Mouse (Mus musculus): ENCODE results near the gene Tmcc1. TPM values are rescaled to one million over a fixed set of nuclear protein-coding genes. Genes with fewer than 3 reads are reported as not detected.
"Not testable (repeated sequence)": the region's sequence is repeated elsewhere in the genome, so short reads cannot be mapped to it uniquely, and the experiment has no call there.

The Tmcc1 gene
- polyA plus RNA-seq, 1 experiment from 2014 or later, result 24.3 TPM

DNA sequence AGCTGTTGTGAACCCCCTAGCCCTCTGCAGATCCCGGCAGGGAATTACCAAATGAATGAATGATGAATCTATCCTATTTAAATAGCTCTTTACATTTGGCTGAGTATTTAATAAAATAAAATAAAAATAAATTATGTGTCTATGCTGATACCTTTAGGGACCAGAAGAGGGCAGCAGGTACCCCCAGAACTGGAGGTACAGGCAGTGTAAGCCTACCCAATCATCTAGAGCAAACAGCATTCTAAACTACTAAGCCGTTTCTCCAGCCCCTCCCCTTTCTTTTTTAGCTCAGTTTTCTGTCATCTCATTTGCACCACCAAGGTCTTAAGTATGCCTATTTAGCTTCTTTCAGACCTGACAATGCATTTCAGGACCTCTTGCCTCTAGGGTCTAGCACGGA is 4.9 kb upstream of the Tmcc1 start:
- in situ Hi-C loops (cut with MboI; ENCODE audit: low pct_unique_long_range_greater_than_20kb), result no loop called here
- no peak for ATAC-seq
- no peaks in the 10 kb centered on the region for H3K27me3 ChIP-seq
- peak; percentile 77 for TF ChIP-seq CTCF (IDR thresholded peaks at IDR 0.05)
- POLR2A ChIA-PET, result interaction anchor here (0.6 kb wide), 1 partner anchor 49 kb away, joined by 3 read pairs; no protein-coding TSS in a partner anchor
- CTCF ChIA-PET, result interaction anchor here (0.6 to 2.5 kb wide), 10 partner anchors 10 to 372 kb away, joined by 3 to 13 read pairs (median 4); partner anchors contain the start of gene Washc2
- DNase-seq (ENCODE audit: low read depth, low spot score), result no peak

DNA sequence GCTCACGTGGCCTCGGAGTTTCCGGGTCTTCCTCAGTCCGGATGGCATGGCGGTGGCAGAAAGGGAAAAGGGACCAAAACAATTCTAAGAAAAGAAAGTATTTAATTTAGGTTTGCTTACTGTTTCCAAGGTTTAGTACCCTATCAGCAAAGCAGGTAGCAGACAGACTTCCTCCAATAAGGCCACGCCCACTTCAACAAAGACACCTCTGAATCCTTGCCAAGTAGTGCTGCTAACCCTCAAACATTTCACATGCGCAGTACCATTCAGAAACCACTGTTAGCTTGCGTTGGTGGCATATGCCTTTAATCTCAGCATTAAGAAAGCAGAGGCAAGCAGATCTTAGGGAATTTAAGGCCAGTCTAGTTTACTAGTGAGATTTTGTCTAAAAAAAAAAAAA is 2.5 kb upstream of the Tmcc1 start:
- no peak for TF ChIP-seq CTCF (IDR thresholded peaks at IDR 0.05)
- in situ Hi-C loops (cut with MboI; ENCODE audit: low pct_unique_long_range_greater_than_20kb), result no loop called here
- ATAC-seq, result no peak
- DNase-seq (ENCODE audit: low read depth, low spot score), result no peak
- ChIA-PET CTCF (interaction anchor here (1.9 kb wide), 1 partner anchor 12 kb away, joined by 4 read pairs; the partner anchor contains the start of gene Washc2), POLR2A (interaction anchor here (0.7 kb wide), 1 partner anchor 19 kb away, joined by 3 read pairs; no protein-coding TSS in a partner anchor)
- no peaks in the 10 kb centered on the region for H3K27me3 ChIP-seq

DNA sequence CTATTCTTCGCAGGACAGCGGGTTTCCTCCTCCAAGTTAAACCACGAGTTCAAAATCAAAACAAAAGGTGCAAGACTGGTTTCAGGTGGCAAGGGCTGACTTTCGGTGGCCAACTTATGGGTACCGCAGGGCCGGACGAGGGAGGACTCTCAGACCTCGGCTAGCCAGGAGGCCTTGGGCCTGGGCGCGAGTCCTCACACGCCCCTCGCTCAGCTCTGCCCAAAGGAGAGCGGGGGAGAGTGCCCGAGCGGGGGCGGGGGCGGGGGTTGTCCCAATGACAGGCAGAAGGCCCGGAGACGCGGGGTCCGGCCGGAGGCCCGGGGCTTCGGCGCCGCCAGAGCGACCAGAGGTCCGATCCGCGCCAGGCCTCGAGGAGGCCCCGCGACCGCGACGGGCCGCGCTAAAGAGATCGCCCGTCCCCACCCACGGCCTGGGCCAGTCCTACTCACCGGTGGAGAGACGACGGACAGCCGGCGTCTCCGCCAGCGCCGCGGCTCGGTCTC is 426 bp downstream of the Tmcc1 start:
- peak; percentile 25 for ATAC-seq
- in situ Hi-C loops (cut with MboI; ENCODE audit: low pct_unique_long_range_greater_than_20kb), result no loop called here
- ChIA-PET POLR2A (no interaction called here), CTCF (interaction anchor here (1.2 to 2.0 kb wide), 4 partner anchors 12 to 26 kb away, joined by 3 to 6 read pairs (median 4); no protein-coding TSS in a partner anchor)
- no peaks in the 10 kb centered on the region for H3K27me3 ChIP-seq
- no peak for TF ChIP-seq CTCF (IDR thresholded peaks at IDR 0.05)
- DNase-seq (ENCODE audit: low read depth, low spot score), result no peak

DNA sequence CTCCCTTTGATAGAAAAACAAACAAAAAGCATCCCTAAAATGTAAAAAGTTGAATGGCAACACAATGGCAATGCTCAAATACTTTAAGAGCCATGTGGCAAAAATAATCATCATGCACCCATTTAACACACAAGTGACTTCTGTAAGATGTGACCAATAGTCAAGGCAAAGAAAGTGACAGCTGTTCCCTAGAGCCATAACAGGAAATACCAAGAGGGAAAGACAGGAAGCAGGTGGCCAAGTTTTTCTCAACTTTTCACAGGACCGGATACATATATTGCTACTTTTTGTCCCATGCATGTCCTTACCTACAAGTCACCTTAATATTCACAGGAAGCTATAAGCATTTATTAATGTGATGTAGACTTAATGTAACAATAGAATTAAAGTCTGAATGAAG is 3.9 kb downstream of the Tmcc1 start:
- in situ Hi-C loops (cut with MboI; ENCODE audit: low pct_unique_long_range_greater_than_20kb), result no loop called here
- no peak for DNase-seq (ENCODE audit: low read depth, low spot score)
- ChIA-PET POLR2A (no interaction called here), CTCF (interaction anchor here (1.1 kb wide), 1 partner anchor 8 kb away, joined by 3 read pairs; no protein-coding TSS in a partner anchor)
- TF ChIP-seq CTCF (IDR thresholded peaks at IDR 0.05), result no peak
- ATAC-seq, result no peak
- no peaks in the 10 kb centered on the region for H3K27me3 ChIP-seq

DNA sequence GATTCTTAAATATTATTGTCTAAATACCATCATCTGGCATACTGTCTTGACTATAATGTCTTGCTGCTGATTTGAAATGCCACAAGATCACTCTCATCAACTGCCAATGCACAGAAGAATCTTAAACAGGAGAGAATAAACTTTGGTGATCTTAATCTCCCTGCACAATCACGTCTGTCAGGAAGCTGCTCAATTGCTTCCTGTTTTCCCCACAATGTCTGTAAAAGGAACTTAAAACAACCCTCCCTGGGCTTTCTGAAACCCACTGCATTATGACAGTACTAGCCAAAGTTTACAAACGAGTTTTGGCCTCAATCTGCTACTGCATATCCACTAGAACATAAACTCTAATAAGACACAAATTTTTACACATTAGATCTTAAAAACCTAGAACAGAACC is 6.8 kb downstream of the Tmcc1 start:
- H3K27me3 ChIP-seq, result no peaks in the 10 kb centered on the region
- POLR2A ChIA-PET, result no interaction called here
- no peak for TF ChIP-seq CTCF (IDR thresholded peaks at IDR 0.05)
- CTCF ChIA-PET, result interaction anchor here (1.2 kb wide), 1 partner anchor 105 kb away, joined by 4 read pairs; no protein-coding TSS in a partner anchor
- ATAC-seq (no peak), DNase-seq (ENCODE audit: low read depth, low spot score) (no peak)
- in situ Hi-C loops (cut with MboI; ENCODE audit: low pct_unique_long_range_greater_than_20kb), result no loop called here

DNA sequence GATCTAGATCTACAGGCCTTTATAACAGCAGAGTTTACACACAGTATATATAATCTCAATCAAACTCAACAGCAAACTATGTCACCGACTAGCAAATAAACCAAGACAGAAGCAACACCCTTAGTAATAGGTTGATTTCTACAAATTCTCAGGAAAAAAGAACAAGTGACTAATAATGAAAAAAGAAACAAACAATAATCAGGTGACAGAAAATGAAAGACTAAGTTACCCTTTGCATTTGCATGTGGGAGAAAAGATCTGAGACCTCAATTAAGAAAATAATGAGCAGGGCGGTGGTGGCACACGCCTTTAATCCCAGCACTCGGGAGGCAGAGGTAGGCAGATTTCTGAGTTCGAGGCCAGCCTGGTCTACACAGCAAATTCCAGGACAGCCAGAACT is 9.8 kb downstream of the Tmcc1 start:
- CTCF ChIA-PET, result interaction anchor here (1.4 kb wide), 1 partner anchor 11 kb away, joined by 4 read pairs; no protein-coding TSS in a partner anchor
- DNase-seq (ENCODE audit: low read depth, low spot score) (no peak), ATAC-seq (no peak)
- H3K27me3 ChIP-seq, result no peaks in the 10 kb centered on the region
- no peak for TF ChIP-seq CTCF (IDR thresholded peaks at IDR 0.05)
- in situ Hi-C loops (cut with MboI; ENCODE audit: low pct_unique_long_range_greater_than_20kb), result no loop called here
- POLR2A ChIA-PET, result no interaction called here

DNA sequence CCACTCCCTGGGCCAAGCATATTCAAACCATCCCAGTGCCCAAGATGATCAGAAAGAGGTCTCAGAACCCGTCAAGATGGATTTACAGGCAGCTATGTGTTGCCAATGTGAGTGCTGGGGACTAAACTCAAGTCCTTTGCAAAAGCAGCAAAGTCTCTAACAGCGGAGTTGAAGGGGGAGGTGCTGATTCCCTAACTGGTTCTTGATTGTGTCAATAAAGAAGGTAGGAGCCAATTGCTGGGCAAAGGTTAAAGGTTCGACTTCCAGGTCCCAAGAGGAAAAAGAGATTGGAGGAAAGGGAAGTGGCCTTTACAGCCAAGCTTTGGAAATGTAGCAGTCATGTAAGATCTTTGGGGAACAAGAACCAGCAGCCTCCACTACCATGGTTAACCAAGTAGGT is 12.6 kb downstream of the Tmcc1 start:
- no peak for TF ChIP-seq CTCF (IDR thresholded peaks at IDR 0.05)
- ATAC-seq (no peak), DNase-seq (ENCODE audit: low read depth, low spot score) (no peak)
- CTCF ChIA-PET, result interaction anchor here (1.1 to 2.0 kb wide), 3 partner anchors 9 to 13 kb away, joined by 3 to 6 read pairs (median 3); partner anchors contain the start of gene Tmcc1
- POLR2A ChIA-PET, result interaction anchor here (1.1 kb wide), 1 partner anchor 25 kb away, joined by 3 read pairs; no protein-coding TSS in a partner anchor
- H3K27me3 ChIP-seq, result no peaks in the 10 kb centered on the region
- in situ Hi-C loops (cut with MboI; ENCODE audit: low pct_unique_long_range_greater_than_20kb), result no loop called here

DNA sequence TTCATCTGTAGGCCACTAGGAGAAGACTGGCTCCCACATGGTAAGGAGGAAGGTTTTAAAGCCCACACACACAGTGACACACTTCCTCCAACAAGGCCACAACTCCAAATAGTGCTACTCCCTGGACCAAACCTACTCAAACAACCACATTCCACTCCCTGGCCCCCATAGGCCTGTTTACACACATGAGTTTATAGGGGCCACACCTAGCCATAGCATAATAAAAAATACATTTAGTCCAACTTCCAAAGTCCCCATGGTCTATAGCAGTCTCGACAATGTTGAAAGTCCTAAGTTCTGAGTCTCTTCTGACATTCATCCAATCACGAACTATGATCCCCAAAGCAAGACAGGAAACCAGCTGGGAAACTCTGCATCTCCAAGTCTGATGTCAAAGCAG is 14.9 kb downstream of the Tmcc1 start:
- in situ Hi-C loops (cut with MboI; ENCODE audit: low pct_unique_long_range_greater_than_20kb), result no loop called here
- POLR2A ChIA-PET, result no interaction called here
- no peak for ATAC-seq
- CTCF ChIA-PET, result no interaction called here
- DNase-seq (ENCODE audit: low read depth, low spot score), result no peak
- H3K27me3 ChIP-seq, result no peaks in the 10 kb centered on the region
- TF ChIP-seq CTCF (IDR thresholded peaks at IDR 0.05), result no peak

DNA sequence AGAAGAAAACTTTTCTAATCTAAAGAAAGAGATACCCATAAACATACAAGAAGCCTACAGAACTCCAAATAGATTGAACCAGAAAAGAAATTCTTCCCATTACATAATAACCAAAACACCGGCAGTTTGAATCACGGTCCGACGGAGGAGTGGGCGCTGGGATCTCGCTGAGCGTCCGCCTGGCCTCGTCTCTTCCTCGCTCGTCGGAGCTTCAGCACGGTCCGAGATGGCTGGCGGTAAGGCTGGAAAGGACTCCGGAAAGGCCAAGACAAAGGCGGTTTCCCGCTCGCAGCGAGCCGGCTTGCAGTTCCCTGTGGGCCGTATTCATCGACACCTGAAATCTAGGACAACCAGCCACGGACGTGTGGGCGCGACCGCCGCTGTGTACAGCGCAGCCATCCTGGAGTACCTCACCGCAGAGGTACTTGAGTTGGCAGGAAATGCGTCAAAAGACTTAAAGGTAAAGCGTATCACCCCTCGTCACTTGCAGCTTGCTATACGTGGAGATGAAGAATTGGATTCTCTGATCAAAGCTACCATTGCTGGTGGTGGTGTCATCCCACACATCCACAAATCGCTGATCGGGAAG is 19.7 kb downstream of the Tmcc1 start:
- CTCF ChIA-PET; POLR2A ChIA-PET; DNase-seq (ENCODE audit: low read depth, low spot score); H3K27me3 ChIP-seq; ATAC-seq; in situ Hi-C loops (cut with MboI; ENCODE audit: low pct_unique_long_range_greater_than_20kb): not testable (repeated sequence)

DNA sequence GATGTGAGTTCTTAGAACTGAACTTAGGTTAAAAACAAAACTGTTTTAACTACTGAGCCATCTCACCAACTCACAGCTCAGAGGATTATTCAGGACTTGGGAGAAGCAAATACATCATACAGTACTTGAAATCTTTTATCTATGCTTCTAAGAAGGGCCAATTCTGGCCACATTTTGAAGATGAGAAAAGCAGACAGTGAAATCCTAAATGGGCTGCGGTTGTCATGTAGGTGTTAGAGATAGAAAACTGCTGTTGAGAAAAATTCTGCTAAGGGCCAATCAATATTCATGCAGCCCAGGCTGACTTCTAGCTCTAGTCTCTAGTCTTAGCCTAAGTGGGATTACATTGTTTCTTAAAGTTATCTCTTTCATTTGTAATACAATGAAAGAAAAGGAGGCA is 26.9 kb downstream of the Tmcc1 start:
- DNase-seq (ENCODE audit: low read depth, low spot score), result no peak
- H3K27me3 ChIP-seq, result no peaks in the 10 kb centered on the region
- TF ChIP-seq CTCF (IDR thresholded peaks at IDR 0.05), result no peak
- ChIA-PET POLR2A (no interaction called here), CTCF (interaction anchor here (0.9 to 1.6 kb wide), 3 partner anchors 11 to 26 kb away, joined by 3 to 4 read pairs (median 4); partner anchors contain the start of gene Tmcc1)
- in situ Hi-C loops (cut with MboI; ENCODE audit: low pct_unique_long_range_greater_than_20kb), result no loop called here
- ATAC-seq, result no peak

DNA sequence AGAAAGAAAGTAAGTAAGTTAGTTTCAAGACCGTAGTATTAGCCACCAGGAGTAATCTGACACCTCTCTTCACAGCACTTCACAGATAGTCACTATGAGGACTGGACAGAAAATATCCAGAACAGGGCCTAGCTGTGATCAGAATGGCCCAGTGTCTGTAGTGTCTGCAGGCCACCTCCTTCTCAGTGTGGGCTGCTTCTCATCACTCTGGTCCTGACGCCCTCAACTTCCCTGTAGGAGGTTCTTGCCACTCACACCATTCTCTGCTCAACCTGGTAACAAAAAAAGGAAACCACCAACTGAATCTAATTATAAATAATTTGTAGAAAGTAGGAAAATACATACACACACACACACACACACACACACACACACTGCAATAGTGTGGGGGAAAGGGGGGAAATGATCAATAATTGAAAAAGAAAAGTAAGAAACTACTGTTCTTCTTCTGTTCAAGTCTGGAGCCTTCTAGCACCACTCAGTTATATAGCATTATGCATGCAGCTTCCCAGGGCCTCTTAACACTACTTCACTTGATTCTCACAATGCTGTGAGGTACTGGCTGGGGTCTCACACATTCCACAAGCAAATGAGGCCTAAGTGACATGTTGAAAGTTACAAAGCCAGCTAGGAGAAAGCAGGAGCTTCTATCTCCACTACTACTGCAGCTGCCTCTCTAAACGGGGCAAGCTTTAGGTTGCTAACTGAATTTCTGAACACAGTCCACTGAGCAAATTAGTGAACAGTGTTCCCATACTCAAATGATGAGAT is 38.2 kb downstream of the Tmcc1 start:
- ChIA-PET CTCF (interaction anchor here (1.0 kb wide), 1 partner anchor 11 kb away, joined by 3 read pairs; no protein-coding TSS in a partner anchor), POLR2A (no interaction called here)
- no peaks in the 10 kb centered on the region for H3K27me3 ChIP-seq
- TF ChIP-seq CTCF (IDR thresholded peaks at IDR 0.05), result no peak
- in situ Hi-C loops (cut with MboI; ENCODE audit: low pct_unique_long_range_greater_than_20kb), result no loop called here
- DNase-seq (ENCODE audit: low read depth, low spot score) (no peak), ATAC-seq (no peak)
